Mouse (Mus musculus): ENCODE data around the gene Galnt12. TPM values are rescaled to one million over a fixed set of nuclear protein-coding genes. Genes with fewer than 3 reads are reported as not detected.

Gene Galnt12
- total and polyA plus RNA-seq, 3 experiments: not detected

GRCm38 (mm10) chr4:47140301-47140700 lies 48.6 kb downstream of the Galnt12 start:
- H3K36me3 ChIP-seq (replicated peaks): no peaks in the 10 kb centered on the region
- no peak for TF ChIP-seq CTCF (IDR thresholded peaks at IDR 0.05; ENCODE audit: low read depth, low read length)
- no peak for TF ChIP-seq GATA2 (IDR thresholded peaks at IDR 0.05; ENCODE audit: borderline replicate concordance, low read depth, low read length)
- no peak for TF ChIP-seq TAL1 (conservative IDR thresholded peaks at IDR 0.05; ENCODE audit: low read depth, low read length)
- TF ChIP-seq GATA1 (IDR thresholded peaks at IDR 0.05; ENCODE audit: borderline replicate concordance, low read length): no peak
- TF ChIP-seq POLR2AphosphoS5 (IDR thresholded peaks at IDR 0.05; ENCODE audit: insufficient replicate concordance, low read depth, low read length): no peak
- H3K9me3 ChIP-seq (replicated peaks): peaks cover 86% of the 10 kb centered on the region
- H3K4me1 ChIP-seq (ENCODE audit: insufficient read depth, low read depth, low read length): no peaks in the 10 kb centered on the region
- H3K27me3 ChIP-seq (ENCODE audit: insufficient read depth, low read length): no peaks in the 10 kb centered on the region
- DNase-seq (ENCODE audit: low spot score): no peak
- H3K4me3 ChIP-seq (ENCODE audit: low read depth, low read length): no peak overlapping the region
- ATAC-seq (ENCODE audit: extremely low read depth, insufficient number of reproducible peaks, low FRiP score, poor library complexity, severe bottlenecking): no peak

GRCm38 (mm10) chr4:47141444-47142154 lies 49.9 kb downstream of the Galnt12 start:
- H3K9me3 ChIP-seq (replicated peaks): peaks cover 86% of the 10 kb centered on the region
- H3K4me3 ChIP-seq (ENCODE audit: low read depth, low read length): no peak overlapping the region
- H3K36me3 ChIP-seq (replicated peaks): no peaks in the 10 kb centered on the region
- TF ChIP-seq GATA2 (IDR thresholded peaks at IDR 0.05; ENCODE audit: borderline replicate concordance, low read depth, low read length) (no peak), CTCF (IDR thresholded peaks at IDR 0.05; ENCODE audit: low read depth, low read length) (no peak), POLR2AphosphoS5 (IDR thresholded peaks at IDR 0.05; ENCODE audit: insufficient replicate concordance, low read depth, low read length) (no peak), GATA1 (IDR thresholded peaks at IDR 0.05; ENCODE audit: borderline replicate concordance, low read length) (no peak), TAL1 (conservative IDR thresholded peaks at IDR 0.05; ENCODE audit: low read depth, low read length) (no peak)
- DNase-seq (ENCODE audit: low spot score) (no peak), ATAC-seq (ENCODE audit: extremely low read depth, insufficient number of reproducible peaks, low FRiP score, poor library complexity, severe bottlenecking) (no peak)
- H3K4me1 ChIP-seq (ENCODE audit: insufficient read depth, low read depth, low read length): no peaks in the 10 kb centered on the region
- H3K27me3 ChIP-seq (ENCODE audit: insufficient read depth, low read length): no peaks in the 10 kb centered on the region

GRCm38 (mm10) chr4:47143849-47144248 lies 52.1 kb downstream of the Galnt12 start:
- Histone ChIP-seq H3K4me3 (ENCODE audit: low read depth, low read length) (no peak overlapping the region), H3K4me1 (ENCODE audit: insufficient read depth, low read depth, low read length) (no peaks in the 10 kb centered on the region), H3K9me3 (replicated peaks) (peaks cover 68% of the 10 kb centered on the region), H3K36me3 (replicated peaks) (no peaks in the 10 kb centered on the region), H3K27me3 (ENCODE audit: insufficient read depth, low read length) (no peaks in the 10 kb centered on the region)
- TF ChIP-seq CTCF (IDR thresholded peaks at IDR 0.05; ENCODE audit: low read depth, low read length) (no peak), GATA2 (IDR thresholded peaks at IDR 0.05; ENCODE audit: borderline replicate concordance, low read depth, low read length) (no peak), POLR2AphosphoS5 (IDR thresholded peaks at IDR 0.05; ENCODE audit: insufficient replicate concordance, low read depth, low read length) (no peak), TAL1 (conservative IDR thresholded peaks at IDR 0.05; ENCODE audit: low read depth, low read length) (no peak), GATA1 (IDR thresholded peaks at IDR 0.05; ENCODE audit: borderline replicate concordance, low read length) (no peak)
- ATAC-seq (ENCODE audit: extremely low read depth, insufficient number of reproducible peaks, low FRiP score, poor library complexity, severe bottlenecking): no peak
- DNase-seq (ENCODE audit: low spot score): no peak

GRCm38 (mm10) chr4:47145341-47145740 lies 53.6 kb downstream of the Galnt12 start:
- TF ChIP-seq CTCF (IDR thresholded peaks at IDR 0.05; ENCODE audit: low read depth, low read length) (no peak), GATA2 (IDR thresholded peaks at IDR 0.05; ENCODE audit: borderline replicate concordance, low read depth, low read length) (no peak), TAL1 (conservative IDR thresholded peaks at IDR 0.05; ENCODE audit: low read depth, low read length) (no peak), POLR2AphosphoS5 (IDR thresholded peaks at IDR 0.05; ENCODE audit: insufficient replicate concordance, low read depth, low read length) (no peak), GATA1 (IDR thresholded peaks at IDR 0.05; ENCODE audit: borderline replicate concordance, low read length) (no peak)
- no peak for ATAC-seq (ENCODE audit: extremely low read depth, insufficient number of reproducible peaks, low FRiP score, poor library complexity, severe bottlenecking)

GRCm38 (mm10) chr4:47146561-47146960 lies 54.9 kb downstream of the Galnt12 start:
- ATAC-seq (ENCODE audit: extremely low read depth, insufficient number of reproducible peaks, low FRiP score, poor library complexity, severe bottlenecking) (no peak), DNase-seq (ENCODE audit: low spot score) (no peak)
- no peaks in the 10 kb centered on the region for H3K36me3 ChIP-seq (replicated peaks)
- no peaks in the 10 kb centered on the region for H3K4me1 ChIP-seq (ENCODE audit: insufficient read depth, low read depth, low read length)
- TF ChIP-seq TAL1 (conservative IDR thresholded peaks at IDR 0.05; ENCODE audit: low read depth, low read length) (no peak), POLR2AphosphoS5 (IDR thresholded peaks at IDR 0.05; ENCODE audit: insufficient replicate concordance, low read depth, low read length) (no peak), GATA2 (IDR thresholded peaks at IDR 0.05; ENCODE audit: borderline replicate concordance, low read depth, low read length) (no peak), GATA1 (IDR thresholded peaks at IDR 0.05; ENCODE audit: borderline replicate concordance, low read length) (no peak), CTCF (IDR thresholded peaks at IDR 0.05; ENCODE audit: low read depth, low read length) (no peak)
- H3K9me3 ChIP-seq (replicated peaks): peaks cover 60% of the 10 kb centered on the region
- no peaks in the 10 kb centered on the region for H3K27me3 ChIP-seq (ENCODE audit: insufficient read depth, low read length)
- no peak overlapping the region for H3K4me3 ChIP-seq (ENCODE audit: low read depth, low read length)

More at GRCm38 (mm10) chr4:47145341-47145740, 53.6 kb downstream of the Galnt12 start:
- Histone ChIP-seq H3K27me3 (ENCODE audit: insufficient read depth, low read length) (no peaks in the 10 kb centered on the region), H3K36me3 (replicated peaks) (no peaks in the 10 kb centered on the region), H3K9me3 (replicated peaks) (peaks cover 60% of the 10 kb centered on the region), H3K4me1 (ENCODE audit: insufficient read depth, low read depth, low read length) (no peaks in the 10 kb centered on the region), H3K4me3 (ENCODE audit: low read depth, low read length) (no peak overlapping the region)
- DNase-seq (ENCODE audit: low spot score): no peak

- H3K4me3 ChIP-seq (ENCODE audit: low read depth, low read length): no peak overlapping the region
- H3K9me3 ChIP-seq (replicated peaks): peaks cover 44% of the 10 kb centered on the region
- no peak for ATAC-seq (ENCODE audit: extremely low read depth, insufficient number of reproducible peaks, low FRiP score, poor library complexity, severe bottlenecking)
- no peak for TF ChIP-seq GATA1 (IDR thresholded peaks at IDR 0.05; ENCODE audit: borderline replicate concordance, low read length)
- no peak for TF ChIP-seq TAL1 (conservative IDR thresholded peaks at IDR 0.05; ENCODE audit: low read depth, low read length)
- TF ChIP-seq GATA2 (IDR thresholded peaks at IDR 0.05; ENCODE audit: borderline replicate concordance, low read depth, low read length): no peak
- TF ChIP-seq POLR2AphosphoS5 (IDR thresholded peaks at IDR 0.05; ENCODE audit: insufficient replicate concordance, low read depth, low read length): no peak
- TF ChIP-seq CTCF (IDR thresholded peaks at IDR 0.05; ENCODE audit: low read depth, low read length): no peak
- no peaks in the 10 kb centered on the region for H3K27me3 ChIP-seq (ENCODE audit: insufficient read depth, low read length)
- no peak for DNase-seq (ENCODE audit: low spot score)
- no peaks in the 10 kb centered on the region for H3K36me3 ChIP-seq (replicated peaks)
- H3K4me1 ChIP-seq (ENCODE audit: insufficient read depth, low read depth, low read length): no peaks in the 10 kb centered on the region
These were observed 58.3 kb downstream of the Galnt12 start for GRCm38 (mm10) chr4:47149963-47150362.
